Mouse (Mus musculus) cerebral cortex, adult 2 months (tissue): ENCODE measurements around the gene Aaas.

Source experiments
- WGBS: fragments of 180-500 bp; shearing (Covaris S2); methylation state at CpG from one replicate; pipeline ENCODE4 v1.1.7; 2018; 5-methylcytosine and 5-hydroxymethylcytosine counted together

Gene Aaas

GRCm38 (mm10) chr15:102296368-102297006, 54.1 kb downstream of the Aaas start:
- WGBS = 6% methylated on average over 24 of the region's 24 CpGs

- 3% methylated on average over 25 of the region's 25 CpGs for WGBS
These were observed 54.8 kb downstream of the Aaas start, which contains the start of gene Espl1 for GRCm38 (mm10) chr15:102295633-102296367. TSS of gene Espl1 (plus strand) at chr15:102296266.
